Mouse (Mus musculus) spleen, postnatal 14 days (tissue): ENCODE results near the gene Sema4b.

Source experiments
- DNase-seq, 2 experiments: peaks; one replicate each; pipeline ENCODE4 v3.0.0; 2021 to 2022; ENCODE audit warnings: low spot score in 2 of 2

Gene Sema4b

GRCm38 (mm10) chr7:80186531-80187296, at the start of gene Sema4b:
TSS of gene Sema4b (plus strand) at chr7:80186841.
- DNase-seq = peak; percentile 68 to 79

- DNase-seq = no peak
Measured at GRCm38 (mm10) chr7:80138375-80138774, 48.3 kb upstream of the Sema4b start.

DNA sequence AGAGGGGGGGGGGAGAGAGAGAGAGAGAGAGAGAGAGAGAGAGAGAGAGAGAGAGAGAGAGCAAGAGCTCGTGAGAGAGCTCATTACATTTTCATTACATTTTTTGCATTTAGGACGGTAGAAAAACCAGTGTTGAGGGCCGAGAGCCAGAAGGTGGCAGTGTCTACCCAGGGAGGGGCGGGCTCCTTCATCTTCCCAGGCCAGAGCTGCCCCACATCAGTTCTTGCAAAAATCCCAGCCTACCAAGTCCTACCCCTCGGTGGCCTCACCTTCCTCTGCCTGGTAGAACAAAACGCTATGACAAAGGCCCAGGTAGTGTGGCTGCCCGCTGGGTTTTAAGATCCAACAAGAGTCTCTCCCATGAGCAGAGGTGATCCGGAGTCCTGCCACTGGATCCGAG, 45.8 kb upstream of the Sema4b start:
- DNase-seq = peak; percentile 68 to 77

- peak; percentile 46 to 59 for DNase-seq
Measured at GRCm38 (mm10) chr7:80143331-80144273, 43.0 kb upstream of the Sema4b start.

- no peak for DNase-seq
Measured at GRCm38 (mm10) chr7:80144695-80145094, 41.9 kb upstream of the Sema4b start.

GRCm38 (mm10) chr7:80146077-80146476, 40.6 kb upstream of the Sema4b start:
- DNase-seq = peak; percentile 41 to 53

DNA sequence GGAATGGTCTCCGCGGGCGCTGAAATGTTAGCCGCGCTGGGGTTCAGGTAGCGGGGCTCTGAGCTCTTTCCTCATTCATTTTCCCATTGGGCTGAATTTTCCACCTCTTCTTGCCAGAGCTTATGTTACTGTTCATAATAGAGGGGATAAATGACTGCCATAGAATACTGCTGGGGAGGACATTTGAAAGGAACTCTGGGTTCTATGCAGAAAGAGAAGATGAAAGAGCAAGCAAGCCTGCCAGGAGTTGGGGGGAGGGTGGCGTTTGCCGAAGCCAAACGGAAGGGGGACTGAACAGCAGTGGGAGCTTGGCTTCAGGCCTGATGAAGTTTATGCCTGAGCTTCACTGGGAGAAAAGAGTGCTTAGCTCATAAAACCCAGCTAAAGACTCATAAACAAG, 37.3 kb upstream of the Sema4b start:
- no peak for DNase-seq

- peak in 1 of 2 experiments; percentile 37 for DNase-seq
Measured at GRCm38 (mm10) chr7:80152152-80152551, 34.5 kb upstream of the Sema4b start.

DNA sequence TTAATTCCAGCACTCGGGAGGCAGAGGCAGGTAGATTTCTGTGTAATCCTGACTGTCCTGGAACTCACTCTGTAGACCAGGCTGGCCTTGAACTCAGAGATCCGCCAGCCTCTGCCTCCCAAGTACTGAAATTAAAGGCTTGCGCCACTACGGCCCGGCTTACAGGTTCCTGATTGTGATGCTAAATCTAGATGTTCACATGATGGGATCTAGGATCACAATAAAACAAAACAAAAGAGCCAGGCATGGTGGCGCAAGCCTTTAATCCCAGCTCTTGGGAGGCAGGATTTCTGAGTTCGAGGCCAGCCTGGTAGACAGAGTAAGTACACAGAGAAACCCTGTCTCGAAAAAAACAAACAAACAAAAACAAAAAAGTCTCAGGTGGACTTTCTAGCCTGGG, 33.9 kb upstream of the Sema4b start:
- no peak for DNase-seq

- no peak for DNase-seq
Measured at GRCm38 (mm10) chr7:80154689-80155088, 32.0 kb upstream of the Sema4b start.

DNA sequence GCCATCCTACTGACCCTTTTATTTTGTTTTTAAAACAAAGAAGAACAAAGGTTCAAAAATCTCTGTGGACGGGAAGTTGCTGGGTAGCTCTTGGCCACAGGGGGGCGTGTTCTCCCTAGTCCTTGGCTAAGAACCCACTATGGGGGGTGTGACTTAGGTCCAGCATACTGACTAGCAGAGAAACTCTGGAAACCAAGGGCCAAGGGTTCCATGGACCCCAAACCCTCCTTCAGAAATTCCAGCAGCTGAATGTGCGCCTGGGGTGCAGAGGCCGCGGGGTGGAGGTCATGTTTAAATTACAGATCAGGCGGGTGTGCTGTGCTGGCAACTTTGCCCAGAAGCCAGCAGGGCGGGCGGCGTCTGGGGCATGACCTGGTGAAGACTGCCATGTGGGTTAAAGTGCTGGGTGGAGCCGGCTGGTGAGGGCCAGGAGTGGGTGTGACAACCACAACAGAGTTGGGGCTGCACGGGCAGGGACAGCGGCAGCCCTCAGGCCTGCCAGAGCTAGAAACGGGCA, 29.9 kb upstream of the Sema4b start:
- DNase-seq = peak; percentile 60 to 64

DNA sequence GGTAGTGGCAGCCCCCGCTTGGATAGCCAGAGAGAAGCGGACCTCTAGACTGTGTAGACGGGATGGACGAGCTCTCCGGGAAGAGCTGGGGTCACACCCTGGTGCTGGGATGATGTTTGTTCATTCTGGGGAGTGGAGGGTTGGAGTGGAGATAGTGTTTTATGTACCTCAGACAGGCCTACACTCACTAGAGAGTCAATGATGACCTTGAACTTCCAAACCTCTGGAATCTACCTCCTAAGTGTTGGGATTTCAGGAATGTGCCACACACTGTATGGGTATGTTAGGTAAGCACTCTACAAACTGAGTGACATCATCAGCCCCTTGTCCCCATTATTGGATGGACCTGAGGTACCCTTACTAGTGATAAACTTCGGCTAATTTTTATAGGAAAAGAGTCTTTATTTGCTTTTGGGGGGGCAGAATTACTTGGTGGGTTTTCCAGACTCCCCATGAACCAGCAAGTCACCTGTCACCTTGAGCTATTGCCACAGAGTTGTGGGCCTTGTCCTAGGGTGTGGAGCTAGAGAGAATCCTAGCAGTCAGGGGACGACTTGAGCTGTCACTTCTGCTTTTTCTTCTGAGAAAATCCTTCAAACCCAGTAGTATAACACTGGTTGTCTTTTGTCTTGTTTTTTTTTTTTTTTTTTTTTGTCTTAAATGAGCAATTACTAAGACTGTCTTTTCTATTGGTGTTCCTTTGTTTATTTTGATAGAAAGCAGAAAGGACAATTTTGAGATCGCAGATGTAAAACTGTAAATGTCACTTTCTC, 28.0 kb upstream of the Sema4b start:
- DNase-seq = no peak

- DNase-seq = no peak
Measured at GRCm38 (mm10) chr7:80160293-80160944, 26.2 kb upstream of the Sema4b start.

- no peak for DNase-seq
Measured at GRCm38 (mm10) chr7:80160945-80161306, 25.7 kb upstream of the Sema4b start.

GRCm38 (mm10) chr7:80165432-80165831, 21.2 kb upstream of the Sema4b start:
- DNase-seq = no peak

DNA sequence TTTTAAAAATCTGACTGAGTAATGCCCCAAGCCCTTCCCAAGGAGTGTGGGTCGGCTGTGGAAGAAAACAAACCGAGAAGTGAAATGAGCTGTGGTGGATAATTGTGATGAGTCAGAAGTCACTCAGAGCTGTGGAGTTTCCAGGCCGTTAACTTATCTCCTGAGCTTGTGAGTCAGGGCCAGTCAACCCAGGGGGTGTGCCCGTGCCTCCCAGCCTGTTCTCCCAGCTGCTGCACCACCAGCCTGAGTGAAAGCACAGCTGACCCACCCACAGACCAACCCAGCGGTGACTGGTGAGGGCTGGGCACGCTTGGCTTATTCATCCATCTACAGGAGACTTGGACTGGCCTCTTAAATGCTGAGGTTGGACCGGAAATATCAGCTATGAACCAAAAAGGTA, 19.9 kb upstream of the Sema4b start:
- DNase-seq = peak; percentile 33 to 49

GRCm38 (mm10) chr7:80169847-80170246, 16.8 kb upstream of the Sema4b start:
- no peak for DNase-seq

GRCm38 (mm10) chr7:80171345-80171744, 15.3 kb upstream of the Sema4b start:
- DNase-seq = no peak

DNA sequence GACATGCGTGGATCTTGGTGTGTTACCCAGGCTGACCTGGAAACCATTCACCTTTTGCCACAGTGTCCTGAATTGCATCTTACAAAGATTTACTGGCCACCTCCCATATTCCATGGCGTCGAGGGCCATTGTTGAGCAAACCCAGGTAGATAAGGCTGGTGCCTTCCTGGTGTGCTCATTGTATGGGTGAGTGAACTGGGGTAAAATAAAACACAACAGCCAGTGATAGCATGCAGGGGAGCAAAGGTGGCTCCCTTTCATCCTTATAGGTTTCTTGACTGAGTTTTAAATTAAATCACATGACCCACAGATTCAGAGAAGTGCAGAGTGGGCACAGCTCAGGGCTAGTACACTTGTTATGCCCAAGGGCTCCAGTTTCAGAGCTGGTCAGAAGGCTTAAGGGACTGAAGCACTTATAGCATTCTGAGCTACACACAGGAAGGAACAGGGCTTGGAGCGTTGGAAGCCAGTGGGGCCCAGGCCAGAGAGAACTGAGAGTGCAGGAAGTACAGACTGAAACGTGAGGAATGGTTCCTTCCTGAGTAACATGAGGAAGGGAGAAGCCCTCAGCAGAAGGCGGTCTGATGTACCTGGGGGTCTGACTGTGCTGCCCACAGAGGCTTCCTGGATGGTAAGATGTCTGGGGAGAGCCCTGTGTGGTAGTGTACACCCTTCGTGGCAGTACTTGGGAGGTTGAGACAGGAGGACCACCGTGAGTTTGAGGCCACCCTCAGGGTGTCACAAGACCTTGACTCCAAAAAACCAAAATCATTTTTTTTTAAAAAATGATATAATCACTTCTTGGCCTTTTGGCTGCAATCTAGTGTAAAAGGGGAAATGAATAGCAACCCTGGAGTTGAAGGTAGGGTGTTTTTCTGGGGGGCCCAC, 14.3 kb upstream of the Sema4b start:
- no peak for DNase-seq

DNA sequence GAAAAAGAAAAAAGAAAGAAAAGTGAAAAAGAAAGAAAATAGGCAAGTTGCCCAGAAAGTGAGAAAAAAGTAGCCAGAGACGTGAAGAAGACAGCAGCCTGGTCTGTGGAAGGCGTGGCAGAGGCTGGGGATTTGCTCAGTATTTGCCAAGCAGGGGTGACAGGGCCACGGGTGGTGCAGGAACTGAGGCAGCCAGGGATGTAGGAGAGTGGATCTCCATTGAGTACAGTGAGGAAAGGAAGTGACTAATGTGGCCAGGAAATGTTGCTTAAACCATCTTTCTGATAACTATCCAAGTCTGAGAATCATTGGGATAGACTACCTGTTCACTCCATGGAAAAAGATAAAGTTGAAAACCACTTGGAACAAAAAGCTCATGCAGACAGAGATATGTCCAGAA, 10.5 kb upstream of the Sema4b start:
- no peak for DNase-seq
